Mouse (Mus musculus): Measurements from ENCODE around the gene Nubp2.

- TF ChIP-seq CTCF (IDR thresholded peaks at IDR 0.05) (no peak), POLR2A (IDR thresholded peaks at IDR 0.05; ENCODE audit: insufficient read depth, low read depth, low read length) (no peak), EP300 (IDR thresholded peaks at IDR 0.05; ENCODE audit: insufficient read depth, low read depth, low read length) (no peak)
These were observed 7.6 kb downstream of the Nubp2 start for GRCm38 (mm10) chr17:24878531-24878930.

Data from heart, adult 2 months (tissue).